Comparison of ENCODE assay signal across 31 mouse cellular contexts in genomic region chr8:104334196-104334595, GRCm38 (mm10). TPM values are rescaled to one million over a fixed set of nuclear protein-coding genes. Genes with fewer than 3 reads are reported as not detected.
DNase-seq lines count a peak whose midpoint lies in the region; TF ChIP-seq lines count a peak whose summit lies in the region.
"Had no signal": no experiment of that assay in that cellular context is flagged by ENCODE, and none has a peak within 500 bp of the region (broad histone marks: within the 10 kb centered on the region; RNA-seq: fewer than 3 reads in every experiment).

No protein-coding gene starts in this region.

- no peak overlapping the region for H3K4me3 ChIP-seq in bone marrow macrophage, adult 2 months (ENCODE audit: insufficient read depth, low read length)
- no peak overlapping the region for H3K4me3 ChIP-seq in lung, adult 2 months (replicated peaks; ENCODE audit: extremely low read depth, low read depth, low read length)
- no peak overlapping the region for H3K4me3 ChIP-seq in macrophage (ENCODE audit: inconsistent target)
- H3K4me3 ChIP-seq: embryonic facial prominence, embryonic 15.5 days; heart, embryonic 12.5 days; hindbrain, embryonic 12.5 days; limb, embryonic 13.5 days had no signal

- DNase-seq in kidney, postnatal 10 days = peak; percentile 4
- no peak for DNase-seq in kidney, postnatal 4 days
- DNase-seq in lung, adult 2 months = peak; percentile 13
- no peak for DNase-seq in right cerebral cortex, postnatal 14 days
- DNase-seq in thymus, postnatal 14 days = no peak
- DNase-seq: adrenal gland, postnatal 10 days; B cell, adult 2 months; cerebellum, adult 9-10 months; gastrocnemius, postnatal 10 days; heart, postnatal 14 days had no signal

- H3K27ac ChIP-seq in bone marrow macrophage, adult 2 months (ENCODE audit: insufficient read depth, low read depth, low read length) = peak overlapping the region; percentile 90
- H3K27ac ChIP-seq in macrophage = peak overlapping the region; percentile 76
- H3K27ac ChIP-seq: embryonic facial prominence, embryonic 15.5 days; hindbrain, embryonic 12.5 days; limb, embryonic 13.5 days had no signal

- H3K79me2 ChIP-seq in macrophage (ENCODE audit: inconsistent target) = no peaks in the 10 kb centered on the region

- TF ChIP-seq POLR2A in bone marrow macrophage, adult 2 months (IDR thresholded peaks at IDR 0.05; ENCODE audit: borderline replicate concordance, low read depth, low read length) = no peak
- TF ChIP-seq POLR2A in lung, adult 2 months (IDR thresholded peaks at IDR 0.05; ENCODE audit: borderline replicate concordance, extremely low read depth, low read depth, low read length) = no peak

- H3K36me3 ChIP-seq in macrophage (ENCODE audit: inconsistent target) = no peaks in the 10 kb centered on the region
- H3K36me3 ChIP-seq: embryonic facial prominence, embryonic 15.5 days; G1E; heart, embryonic 12.5 days; hindbrain, embryonic 12.5 days; limb, embryonic 13.5 days had no signal

- peaks cover 25% of the 10 kb centered on the region for H3K4me1 ChIP-seq in bone marrow macrophage, adult 2 months (ENCODE audit: control insufficient read depth, insufficient read depth, low read length)
- peaks cover 2% of the 10 kb centered on the region for H3K4me1 ChIP-seq in lung, adult 2 months (ENCODE audit: control insufficient read depth, insufficient read depth, low read length)
- H3K4me1 ChIP-seq: heart, embryonic 12.5 days; limb, embryonic 13.5 days had no signal

- WGBS in lung, adult 2 months = 41% methylated on average over 1 of the region's 1 CpGs
- WGBS in macrophage (ENCODE audit: missing documents) = no CpG with 5 or more reads among the region's 1 CpGs

- TF ChIP-seq CTCF in bone marrow macrophage, adult 2 months (IDR thresholded peaks at IDR 0.05; ENCODE audit: low read depth, low read length) = no peak
- TF ChIP-seq CTCF in lung, adult 2 months (IDR thresholded peaks at IDR 0.05; ENCODE audit: insufficient read depth, low read length) = no peak

RNA-seq across cellular contexts. Expression of gene Cmtm3, which starts 5.0 kb away (rescaled TPM):
- polyA plus RNA-seq in bone marrow macrophage, adult 2 months (2012; ENCODE audit: insufficient read depth, insufficient read length, missing spikeins) = 227 and 236 TPM in 2 replicates
- 154 and 173 TPM in 2 replicates for polyA plus RNA-seq in lung, adult 2 months (2012; rRNA removed)
- 100 to 1,000 TPM; 136 to 289 (median 214) TPM for total RNA-seq in macrophage (2018; cell fraction: chromatin; rRNA removed)
- total RNA-seq in macrophage (2018; cell fraction: cytosol; rRNA removed) = 100 to 1,000 TPM; 147 to 208 (median 174) TPM
- 100 to 1,000 TPM; 129 to 308 (median 202) TPM for total RNA-seq in macrophage (2018; cell fraction: nucleus; rRNA removed)
- polyA plus RNA-seq in macrophage (2018) = 170 to 223 TPM (median 206 TPM) in 3 replicates

RNA-seq across cellular contexts. Expression of gene Cmtm2b, which starts 12.2 kb away (rescaled TPM):
- polyA plus RNA-seq in bone marrow macrophage, adult 2 months (2012; ENCODE audit: insufficient read depth, insufficient read length, missing spikeins) = not detected in 2 replicates
- polyA plus RNA-seq in lung, adult 2 months (2012; rRNA removed) = not detected in 2 replicates
- total RNA-seq in macrophage (2018; cell fraction: chromatin; rRNA removed) = not detected
- not detected for total RNA-seq in macrophage (2018; cell fraction: cytosol; rRNA removed)
- total RNA-seq in macrophage (2018; cell fraction: nucleus; rRNA removed) = not detected
- not detected in 3 replicates for polyA plus RNA-seq in macrophage (2018)
- total RNA-seq: adrenal gland, postnatal 10 days; CH12.LX; G1E; gastrocnemius, postnatal 10 days; granulocyte monocyte progenitor cell, adult 5-6 weeks; heart, postnatal 14 days; layer of hippocampus, adult 18-20 months; layer of hippocampus, postnatal 14 days; neutrophil, adult 5-6 weeks had no signal
- polyA plus RNA-seq: activated CD4-positive, CD25-positive, alpha-beta regulatory T cell, adult 4 months; brain, embryonic 14.5 days; embryonic facial prominence, embryonic 15.5 days; forebrain, embryonic 16.5 days; G1E; heart, embryonic 12.5 days; hindbrain, embryonic 12.5 days; intestine, postnatal 0 days; kidney, embryonic 16.5 days; limb, embryonic 13.5 days; liver, embryonic 16.5 days; midbrain, embryonic 11.5 days; small intestine, adult 2 months; thymus, postnatal 0 days had no signal

RNA-seq across cellular contexts. Expression of gene Gm11020, which starts 12.8 kb away (rescaled TPM):
- polyA plus RNA-seq in bone marrow macrophage, adult 2 months (2012; ENCODE audit: insufficient read depth, insufficient read length, missing spikeins) = not detected in 2 replicates
- not detected in 2 replicates for polyA plus RNA-seq in lung, adult 2 months (2012; rRNA removed)
- total RNA-seq in macrophage (2018; cell fraction: chromatin; rRNA removed) = not detected
- total RNA-seq in macrophage (2018; cell fraction: cytosol; rRNA removed) = not detected
- total RNA-seq in macrophage (2018; cell fraction: nucleus; rRNA removed) = not detected
- not detected in 3 replicates for polyA plus RNA-seq in macrophage (2018)
- total RNA-seq: adrenal gland, postnatal 10 days; CH12.LX; G1E; gastrocnemius, postnatal 10 days; granulocyte monocyte progenitor cell, adult 5-6 weeks; heart, postnatal 14 days; layer of hippocampus, adult 18-20 months; layer of hippocampus, postnatal 14 days; neutrophil, adult 5-6 weeks had no signal
- polyA plus RNA-seq: activated CD4-positive, CD25-positive, alpha-beta regulatory T cell, adult 4 months; brain, embryonic 14.5 days; embryonic facial prominence, embryonic 15.5 days; forebrain, embryonic 16.5 days; G1E; heart, embryonic 12.5 days; hindbrain, embryonic 12.5 days; intestine, postnatal 0 days; kidney, embryonic 16.5 days; limb, embryonic 13.5 days; liver, embryonic 16.5 days; midbrain, embryonic 11.5 days; small intestine, adult 2 months; thymus, postnatal 0 days had no signal

RNA-seq across cellular contexts. Expression of gene Cmtm1, which starts 24.3 kb away (rescaled TPM):
- not detected in 2 replicates for polyA plus RNA-seq in bone marrow macrophage, adult 2 months (2012; ENCODE audit: insufficient read depth, insufficient read length, missing spikeins)
- not detected in 2 replicates for polyA plus RNA-seq in lung, adult 2 months (2012; rRNA removed)
- total RNA-seq in macrophage (2018; cell fraction: chromatin; rRNA removed) = not detected
- not detected for total RNA-seq in macrophage (2018; cell fraction: cytosol; rRNA removed)
- total RNA-seq in macrophage (2018; cell fraction: nucleus; rRNA removed) = not detected
- not detected in 3 replicates for polyA plus RNA-seq in macrophage (2018)
- total RNA-seq: CH12.LX; gastrocnemius, postnatal 10 days; granulocyte monocyte progenitor cell, adult 5-6 weeks; heart, postnatal 14 days; layer of hippocampus, adult 18-20 months; layer of hippocampus, postnatal 14 days; neutrophil, adult 5-6 weeks had no signal
- polyA plus RNA-seq: activated CD4-positive, CD25-positive, alpha-beta regulatory T cell, adult 4 months; embryonic facial prominence, embryonic 15.5 days; forebrain, embryonic 16.5 days; G1E; heart, embryonic 12.5 days; hindbrain, embryonic 12.5 days; intestine, postnatal 0 days; kidney, embryonic 16.5 days; limb, embryonic 13.5 days; liver, embryonic 16.5 days; midbrain, embryonic 11.5 days; small intestine, adult 2 months; thymus, postnatal 0 days had no signal

RNA-seq across cellular contexts. Expression of gene Gm45711, which starts 24.3 kb away (rescaled TPM):
- not detected in 2 replicates for polyA plus RNA-seq in bone marrow macrophage, adult 2 months (2012; ENCODE audit: insufficient read depth, insufficient read length, missing spikeins)
- not detected in 2 replicates for polyA plus RNA-seq in lung, adult 2 months (2012; rRNA removed)
- total RNA-seq in macrophage (2018; cell fraction: chromatin; rRNA removed) = 1 to 10 TPM in 1 of 26 experiments, not detected in 25; 1.1 TPM
- total RNA-seq in macrophage (2018; cell fraction: cytosol; rRNA removed) = not detected
- total RNA-seq in macrophage (2018; cell fraction: nucleus; rRNA removed) = not detected
- not detected in 3 replicates for polyA plus RNA-seq in macrophage (2018)
- total RNA-seq: adrenal gland, postnatal 10 days; CH12.LX; G1E; gastrocnemius, postnatal 10 days; granulocyte monocyte progenitor cell, adult 5-6 weeks; heart, postnatal 14 days; layer of hippocampus, adult 18-20 months; layer of hippocampus, postnatal 14 days; neutrophil, adult 5-6 weeks had no signal
- polyA plus RNA-seq: activated CD4-positive, CD25-positive, alpha-beta regulatory T cell, adult 4 months; brain, embryonic 14.5 days; embryonic facial prominence, embryonic 15.5 days; forebrain, embryonic 16.5 days; G1E; heart, embryonic 12.5 days; hindbrain, embryonic 12.5 days; intestine, postnatal 0 days; kidney, embryonic 16.5 days; limb, embryonic 13.5 days; liver, embryonic 16.5 days; midbrain, embryonic 11.5 days; small intestine, adult 2 months; thymus, postnatal 0 days had no signal

Comparison
In these comparisons a context has a peak if more than half of its experiments do, and no peak if none do; other contexts are left out.
1. DNase-seq: peak in kidney, postnatal 10 days (single experiment) and lung, adult 2 months (single experiment); none in kidney, postnatal 4 days (0 of 2), right cerebral cortex, postnatal 14 days (single experiment) and thymus, postnatal 14 days (single experiment).